Mouse (Mus musculus) embryonic facial prominence, embryonic 15.5 days (tissue): Measurements from ENCODE around the gene 4930432K21Rik. TPM values are rescaled to one million over a fixed set of nuclear protein-coding genes. Genes with fewer than 3 reads are reported as not detected.

Experiments
- ATAC-seq: fragments of 200-750 bp; cut with Nextera tagmentation; 2 replicates; pipeline ENCODE4 v1.8.0; 2017; ENCODE audit warnings: low read depth, moderate TSS enrichment; ENCODE audit not compliant: insufficient number of reproducible peaks, low FRiP score, low TSS enrichment
- H3K27ac ChIP-seq: fragments of 300-500 bp; sonication (generic); replicated peaks from 2 replicates; pipeline ENCODE4 v1.5.1; 2015; ENCODE audit warnings: mild to moderate bottlenecking, inconsistent platforms
- H3K27me3 ChIP-seq: fragments of 300-500 bp; sonication (generic); 2 replicates; pipeline ENCODE4 v1.6.1; 2015; ENCODE audit warnings: inconsistent platforms
- H3K36me3 ChIP-seq: fragments of 300-500 bp; sonication (generic); 2 replicates; pipeline ENCODE4 v1.6.1; 2015; ENCODE audit warnings: mild to moderate bottlenecking, inconsistent platforms
- H3K4me1 ChIP-seq: fragments of 300-500 bp; sonication (generic); 2 replicates; pipeline ENCODE4 v1.6.1; 2015; ENCODE audit warnings: inconsistent platforms
- H3K4me2 ChIP-seq: fragments of 300-500 bp; sonication (generic); replicated peaks from 2 replicates; pipeline ENCODE4 v1.6.1; 2015; ENCODE audit warnings: mild to moderate bottlenecking, inconsistent platforms
- H3K4me3 ChIP-seq: fragments of 300-500 bp; sonication (generic); replicated peaks from 2 replicates; pipeline ENCODE4 v1.5.1; 2015; ENCODE audit warnings: mild to moderate bottlenecking, inconsistent platforms
- H3K9ac ChIP-seq: fragments of 300-500 bp; sonication (generic); 2 replicates; pipeline ENCODE4 v1.6.1; 2015; ENCODE audit warnings: inconsistent platforms
- H3K9me3 ChIP-seq: fragments of 300-500 bp; sonication (generic); replicated peaks from 2 replicates; pipeline ENCODE4 v1.6.1; 2016; ENCODE audit warnings: inconsistent platforms
- WGBS: fragments of 180-500 bp; shearing (Covaris S2); methylation state at CpG from one replicate; pipeline ENCODE4 v1.1.7; 2015; 5-methylcytosine and 5-hydroxymethylcytosine counted together
- polyA plus RNA-seq: library from polyadenylated mRNA; unstranded; fragments of >200 nt; fragmentation: Nextera tagmentation; extraction: Ambion mirVana; gene quantifications from 2 replicates; pipeline ENCODE4 v1.2.1, GENCODE M21; 2015

The 4930432K21Rik gene
- polyA plus RNA-seq, 1 experiment from 2014 or later: 2.3 TPM

- Histone ChIP-seq H3K4me1 (peaks cover 87% of the 10 kb centered on the region), H3K9ac (peak overlapping the region; percentile 92), H3K36me3 (peaks cover 20% of the 10 kb centered on the region), H3K4me3 (peak overlapping the region; percentile 81), H3K9me3 (no peaks in the 10 kb centered on the region), H3K4me2 (peak overlapping the region; percentile 92), H3K27me3 (no peaks in the 10 kb centered on the region), H3K27ac (peak overlapping the region; percentile 98)
- ATAC-seq: no peak
- WGBS: 33% methylated on average over 15 of the region's 15 CpGs
These were observed 53.9 kb downstream of the 4930432K21Rik start for GRCm38 (mm10) chr8:84201545-84202245.

GRCm38 (mm10) chr8:84202466-84202865, 54.6 kb downstream of the 4930432K21Rik start:
- 47% methylated on average over 9 of the region's 9 CpGs for WGBS
- H3K27me3 ChIP-seq: no peaks in the 10 kb centered on the region
- peak overlapping the region; percentile 92 for H3K4me2 ChIP-seq
- peak overlapping the region; percentile 81 for H3K4me3 ChIP-seq
- H3K36me3 ChIP-seq: peaks cover 20% of the 10 kb centered on the region
- peak overlapping the region; percentile 98 for H3K27ac ChIP-seq
- H3K4me1 ChIP-seq: peaks cover 91% of the 10 kb centered on the region
- no peak for ATAC-seq
- no peaks in the 10 kb centered on the region for H3K9me3 ChIP-seq
- peak overlapping the region; percentile 47 for H3K9ac ChIP-seq

GRCm38 (mm10) chr8:84202938-84203917, 55.4 kb downstream of the 4930432K21Rik start:
- Histone ChIP-seq H3K9ac (peak overlapping the region; percentile 47), H3K27me3 (no peaks in the 10 kb centered on the region), H3K4me2 (peak overlapping the region; percentile 92), H3K4me1 (peaks cover 91% of the 10 kb centered on the region), H3K9me3 (no peaks in the 10 kb centered on the region), H3K36me3 (peaks cover 24% of the 10 kb centered on the region), H3K4me3 (peak overlapping the region; percentile 81), H3K27ac (peak overlapping the region; percentile 98)
- peak; percentile 72 for ATAC-seq
- 7% methylated on average over 34 of the region's 34 CpGs for WGBS

GRCm38 (mm10) chr8:84203975-84204772, 56.3 kb downstream of the 4930432K21Rik start:
- WGBS: 39% methylated on average over 13 of the region's 13 CpGs
- peak; percentile 0; the same call in 1 of the 2 replicates for ATAC-seq

GRCm38 (mm10) chr8:84205073-84205472, 57.2 kb downstream of the 4930432K21Rik start:
- no peak overlapping the region for H3K9ac ChIP-seq
- WGBS: 88% methylated on average over 5 of the region's 5 CpGs
- H3K4me3 ChIP-seq: no peak overlapping the region
- H3K27me3 ChIP-seq: no peaks in the 10 kb centered on the region
- H3K36me3 ChIP-seq: peaks cover 42% of the 10 kb centered on the region
- no peak overlapping the region for H3K27ac ChIP-seq
- ATAC-seq: no peak
- H3K4me1 ChIP-seq: peaks cover 91% of the 10 kb centered on the region
- H3K9me3 ChIP-seq: no peaks in the 10 kb centered on the region
- H3K4me2 ChIP-seq: no peak overlapping the region

More at GRCm38 (mm10) chr8:84203975-84204772, 56.3 kb downstream of the 4930432K21Rik start:
- H3K9ac ChIP-seq: peak overlapping the region; percentile 47
- H3K27ac ChIP-seq: peak overlapping the region; percentile 98
- H3K9me3 ChIP-seq: no peaks in the 10 kb centered on the region
- H3K4me1 ChIP-seq: peaks cover 91% of the 10 kb centered on the region
- peak overlapping the region; percentile 92 for H3K4me2 ChIP-seq
- peak overlapping the region; percentile 81 for H3K4me3 ChIP-seq
- H3K27me3 ChIP-seq: no peaks in the 10 kb centered on the region
- peaks cover 33% of the 10 kb centered on the region for H3K36me3 ChIP-seq

- WGBS: 86% methylated on average over 3 of the region's 3 CpGs
- H3K4me1 ChIP-seq: peaks cover 85% of the 10 kb centered on the region
- H3K27ac ChIP-seq: peak overlapping the region; percentile 81; the same call in 1 of the 2 replicates
These were observed 58.8 kb downstream of the 4930432K21Rik start for GRCm38 (mm10) chr8:84206666-84207065.

GRCm38 (mm10) chr8:84207811-84208210, 60.0 kb downstream of the 4930432K21Rik start:
- no peak for ATAC-seq

More at GRCm38 (mm10) chr8:84206666-84207065, 58.8 kb downstream of the 4930432K21Rik start:
- H3K9ac ChIP-seq: no peak overlapping the region
- H3K4me3 ChIP-seq: no peak overlapping the region
- ATAC-seq: no peak
- no peak overlapping the region for H3K4me2 ChIP-seq
- peaks cover 54% of the 10 kb centered on the region for H3K36me3 ChIP-seq
- H3K9me3 ChIP-seq: no peaks in the 10 kb centered on the region
- H3K27me3 ChIP-seq: no peaks in the 10 kb centered on the region

GRCm38 (mm10) chr8:84208381-84209380, 60.9 kb downstream of the 4930432K21Rik start:
- Histone ChIP-seq H3K27ac (peak overlapping the region; percentile 81), H3K4me2 (no peak overlapping the region), H3K9me3 (no peaks in the 10 kb centered on the region), H3K4me3 (no peak overlapping the region), H3K4me1 (peaks cover 65% of the 10 kb centered on the region), H3K36me3 (peaks cover 69% of the 10 kb centered on the region), H3K9ac (no peak overlapping the region), H3K27me3 (no peaks in the 10 kb centered on the region)
- ATAC-seq: no peak
- whole genome bisulfite sequencing: 37% methylated on average over 17 of the region's 17 CpGs

More at GRCm38 (mm10) chr8:84207811-84208210, 60.0 kb downstream of the 4930432K21Rik start:
- no peak overlapping the region for H3K9ac ChIP-seq
- peaks cover 74% of the 10 kb centered on the region for H3K4me1 ChIP-seq
- H3K9me3 ChIP-seq: no peaks in the 10 kb centered on the region
- WGBS: 52% methylated on average over 7 of the region's 7 CpGs
- no peak overlapping the region for H3K4me3 ChIP-seq
- peak overlapping the region; percentile 81 for H3K27ac ChIP-seq
- H3K4me2 ChIP-seq: no peak overlapping the region
- peaks cover 60% of the 10 kb centered on the region for H3K36me3 ChIP-seq
- H3K27me3 ChIP-seq: no peaks in the 10 kb centered on the region

GRCm38 (mm10) chr8:84210167-84210791, 62.5 kb downstream of the 4930432K21Rik start:
- ATAC-seq: no peak
- H3K4me2 ChIP-seq: no peak overlapping the region
- WGBS: 62% methylated on average over 34 of the region's 34 CpGs
- no peak overlapping the region for H3K9ac ChIP-seq
- peaks cover 50% of the 10 kb centered on the region for H3K4me1 ChIP-seq
- no peak overlapping the region for H3K4me3 ChIP-seq
- no peaks in the 10 kb centered on the region for H3K9me3 ChIP-seq
- peaks cover 78% of the 10 kb centered on the region for H3K36me3 ChIP-seq
- no peaks in the 10 kb centered on the region for H3K27me3 ChIP-seq
- H3K27ac ChIP-seq: no peak overlapping the region; the same call in 1 of the 2 replicates
